Mouse (Mus musculus): ENCODE results near the gene Flot1.

Gene Flot1

DNA sequence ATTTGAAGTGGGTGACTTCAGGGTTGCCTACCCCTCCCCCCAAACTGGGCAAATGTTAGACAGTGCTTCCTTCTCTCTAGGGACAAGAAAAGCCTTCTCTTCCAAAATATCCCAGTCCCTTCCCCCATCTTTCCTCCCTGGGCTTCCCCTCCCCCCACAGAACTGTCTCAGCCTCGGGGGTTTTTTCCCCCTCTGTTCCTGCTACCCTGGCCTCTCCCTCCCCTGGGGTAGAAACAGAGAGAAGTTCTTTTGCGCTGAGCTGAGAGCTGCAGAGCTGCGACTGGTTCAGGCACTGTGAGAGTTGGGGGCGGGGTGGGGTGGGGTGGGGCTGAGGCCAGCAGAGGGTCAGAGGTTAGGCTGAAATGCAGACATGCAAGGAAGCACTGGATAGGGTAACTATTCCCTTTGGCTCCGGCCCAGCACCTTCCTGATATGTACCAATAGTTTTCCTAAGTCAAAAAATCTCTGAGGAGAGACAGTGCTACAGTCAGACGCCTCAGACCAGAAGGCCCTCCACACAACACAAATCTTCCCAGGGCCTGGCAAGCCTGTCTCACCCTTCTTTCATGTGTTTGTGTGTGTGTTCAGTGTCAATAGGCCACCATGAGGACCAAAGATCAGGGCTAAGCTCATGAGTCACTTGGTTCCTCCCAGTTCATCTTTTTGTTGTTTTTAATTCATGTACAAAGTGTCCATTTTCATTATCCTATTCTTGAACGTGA, 46.5 kb downstream of the Flot1 start:
- DNase-seq, result peak; percentile 69

- DNase-seq, result peak; percentile 84
These were observed 47.3 kb downstream of the Flot1 start for GRCm38 (mm10) chr17:35870151-35870883.

DNA sequence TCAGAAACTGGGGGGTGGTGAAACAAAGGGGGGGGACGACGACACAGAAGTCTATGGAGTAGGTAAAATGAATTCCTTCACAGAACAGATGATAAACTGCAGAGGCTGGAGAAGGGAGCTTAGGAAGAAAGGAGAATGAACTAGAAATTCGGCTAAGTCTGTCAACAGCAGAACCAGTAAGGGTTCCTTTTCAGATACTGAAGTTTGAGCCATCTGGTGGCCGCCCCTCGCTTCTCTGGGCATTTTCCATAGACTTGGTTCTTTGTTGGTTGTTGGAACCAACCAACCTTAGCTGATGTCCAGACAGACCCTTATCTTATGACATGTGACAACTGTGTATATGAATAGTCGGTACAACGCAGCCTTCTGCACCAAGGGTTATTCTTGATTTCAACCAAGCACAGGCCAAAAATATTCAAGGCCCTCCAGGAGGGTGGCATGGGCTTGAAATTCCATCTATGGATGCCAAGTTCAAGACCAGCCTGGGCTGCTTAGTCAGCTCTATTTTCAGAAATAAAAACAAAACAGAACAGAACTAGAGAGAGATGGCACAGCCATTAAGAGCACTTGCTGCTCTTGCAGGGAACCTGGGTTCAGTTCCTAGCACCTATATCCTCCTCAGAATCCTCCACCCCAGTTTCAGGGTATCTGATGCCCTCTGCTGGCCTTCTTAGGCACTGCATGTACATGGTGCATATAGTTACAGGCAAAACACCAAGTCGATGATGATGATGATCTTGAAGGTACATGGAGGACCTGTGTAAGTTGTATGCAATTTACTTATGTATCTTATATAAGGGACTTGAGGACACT, 48.1 kb downstream of the Flot1 start:
- peak; percentile 54 for DNase-seq

GRCm38 (mm10) chr17:35873774-35874519, 50.9 kb downstream of the Flot1 start:
- peak; percentile 93 for DNase-seq

DNA sequence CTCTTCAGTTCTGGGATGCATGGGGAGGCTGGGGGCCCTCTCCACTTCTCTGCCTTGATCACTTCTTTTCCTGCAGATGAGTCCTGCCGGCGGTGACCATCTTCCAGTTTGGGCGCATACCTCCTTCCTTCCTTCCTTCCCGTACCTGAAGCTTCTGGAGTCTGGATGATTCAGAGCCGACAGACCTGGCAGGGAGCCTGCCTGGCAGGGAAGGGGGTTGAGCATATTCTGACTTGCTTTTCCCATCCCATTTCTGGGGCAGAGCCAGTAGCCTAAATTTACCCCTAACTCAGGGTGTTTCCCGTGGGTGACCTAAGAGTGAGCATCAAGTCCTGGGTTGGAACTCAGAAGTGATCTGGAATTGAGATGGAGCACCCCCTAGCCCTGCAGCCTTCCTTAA, 51.7 kb downstream of the Flot1 start:
- DNase-seq, result peak; percentile 15

DNA sequence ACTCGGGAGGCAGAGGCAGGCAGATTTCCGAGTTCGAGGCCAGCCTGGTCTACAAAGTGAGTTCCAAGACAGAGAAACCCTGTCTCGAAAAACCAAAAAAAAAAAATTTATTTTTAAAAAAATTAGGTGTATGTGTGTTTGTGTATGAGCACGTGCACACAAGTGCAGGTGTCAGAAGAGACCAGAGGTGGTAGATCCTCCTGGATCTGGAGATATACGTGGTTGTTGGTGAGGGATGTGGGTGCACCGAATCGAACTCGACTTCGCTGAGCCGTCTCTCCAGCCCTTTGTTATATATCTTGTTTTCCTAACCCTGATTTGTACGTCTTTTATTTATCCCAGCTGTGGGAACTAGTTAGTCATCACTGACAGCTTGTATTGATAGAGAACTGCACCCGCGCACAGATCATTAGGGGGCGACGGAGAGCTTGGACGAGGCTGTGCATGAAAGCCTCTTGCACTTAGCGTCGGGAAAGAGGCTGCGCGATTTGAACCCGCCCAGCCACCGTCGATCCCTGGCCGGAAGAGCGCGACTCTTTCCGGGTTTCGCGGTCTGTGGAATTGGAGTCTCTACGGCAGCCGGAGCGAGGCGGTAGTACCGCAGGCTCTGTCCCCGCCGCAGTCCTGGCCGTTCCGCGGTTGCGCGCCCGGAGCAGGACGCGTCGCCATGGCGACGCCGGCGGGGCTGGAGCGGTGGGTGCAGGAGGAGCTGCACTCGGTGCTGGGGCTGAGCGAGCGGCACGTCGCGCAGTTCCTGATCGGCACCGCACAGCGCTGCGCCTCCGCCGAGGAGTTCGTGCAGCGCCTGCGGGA, 56.4 kb downstream of the Flot1 start, which contains the start of gene Dhx16:
TSS of gene Dhx16 (plus strand) at position 575 of the 813 bp plus-strand sequence.
- DNase-seq, result peak; percentile 98
